Mouse (Mus musculus): ENCODE data around the gene Spata32.

DNA sequence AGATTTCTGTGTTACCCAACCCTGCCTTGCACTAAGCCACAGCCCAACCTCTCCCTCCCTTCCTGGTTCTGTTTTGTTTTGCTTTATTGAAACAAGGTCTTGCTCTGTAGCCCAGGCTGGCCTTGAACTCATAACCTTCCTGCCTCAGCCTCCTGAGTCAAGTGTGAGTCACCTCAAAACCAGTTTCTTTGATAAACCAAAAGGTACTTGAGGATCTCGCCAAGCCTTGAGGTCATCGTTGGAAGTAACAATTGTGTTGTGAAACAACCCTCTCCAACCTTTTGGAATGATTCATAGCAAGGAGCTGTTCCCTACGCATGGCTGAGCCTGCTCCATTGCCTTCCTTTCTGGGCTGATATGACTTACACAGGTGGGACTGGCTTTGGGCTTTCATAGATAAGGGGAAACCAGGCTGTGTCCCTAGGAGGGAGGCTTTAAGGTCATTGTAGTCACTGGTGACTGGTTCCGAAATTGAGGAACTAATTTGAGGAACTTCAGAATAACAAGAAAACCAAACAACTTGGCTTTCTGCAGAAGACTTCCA lies 39.8 kb upstream of the Spata32 start:
- no peak for TF ChIP-seq TAL1 (IDR thresholded peaks at IDR 0.05; ENCODE audit: low read length)
- no peak for TF ChIP-seq GATA1 (IDR thresholded peaks at IDR 0.05; ENCODE audit: low read length)

Measured in erythroblast, embryonic 14.5 days (primary cell).